Mouse (Mus musculus): ENCODE results near the gene Nfic.
A peak's percentile ranks its signal among the peaks of the same experiment; 100 is the strongest.

Gene Nfic

DNA sequence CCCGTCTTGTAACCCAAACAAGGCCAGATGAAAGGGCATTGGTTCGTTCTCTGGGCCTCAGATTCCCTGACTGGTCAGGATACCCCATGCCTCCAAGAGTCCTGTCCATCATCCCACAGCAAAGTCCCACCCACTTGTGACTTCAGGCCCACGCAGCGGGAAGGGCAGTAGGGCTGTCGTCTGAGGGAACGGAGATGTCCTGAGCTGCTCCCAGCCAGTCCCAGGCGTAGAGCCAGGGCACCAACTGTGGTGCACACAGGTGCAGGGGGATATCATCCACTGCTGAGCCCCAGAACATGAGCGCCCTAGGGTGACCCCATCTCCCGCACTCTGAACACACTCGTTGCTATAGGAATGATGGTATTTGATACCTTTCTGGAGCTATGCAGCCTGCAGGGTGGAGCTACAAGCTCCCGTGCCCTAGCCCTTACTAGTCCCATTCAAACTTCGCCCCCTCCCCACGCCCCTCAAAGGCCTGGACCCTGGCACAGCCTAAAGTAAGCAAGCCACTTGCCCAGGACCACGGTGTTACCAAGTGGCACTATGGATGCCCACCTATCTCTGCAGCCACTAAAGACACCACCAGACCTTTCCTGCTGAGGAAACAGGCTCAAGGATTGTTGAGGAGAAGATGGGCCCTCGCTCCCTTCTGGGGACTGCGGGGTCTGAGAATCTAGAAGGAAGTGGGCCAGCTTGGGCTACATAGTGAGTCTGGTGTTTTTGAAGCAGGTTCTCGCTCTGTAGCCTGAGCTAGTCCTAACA, 39.7 kb downstream of the Nfic start:
- no peak for DNase-seq

- no peak for DNase-seq
These were observed 40.3 kb downstream of the Nfic start for GRCm38 (mm10) chr10:81415146-81415545.

DNA sequence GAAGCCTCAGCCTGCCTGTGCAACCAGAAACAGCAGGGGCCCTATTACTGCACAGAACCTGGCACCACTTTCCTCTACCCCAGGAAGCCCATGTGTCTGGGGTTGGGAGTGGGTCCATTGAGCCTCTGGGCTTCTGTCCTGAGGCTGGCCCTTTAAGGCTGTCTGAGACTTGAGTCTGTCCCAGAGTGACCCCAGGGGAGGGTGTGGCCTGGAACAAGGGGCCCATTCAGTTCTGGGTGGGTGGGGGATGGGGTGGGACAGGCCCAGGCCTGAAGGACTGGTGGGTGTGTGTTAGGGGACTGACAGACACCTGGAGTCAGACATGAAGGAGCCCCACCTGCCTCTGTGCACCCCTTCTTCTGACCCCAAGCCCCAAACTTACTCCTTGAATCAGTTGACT, 40.8 kb downstream of the Nfic start:
- peak; percentile 71 for DNase-seq

- peak; percentile 92 for DNase-seq
These were observed 41.8 kb downstream of the Nfic start for GRCm38 (mm10) chr10:81413310-81414261.

- DNase-seq = peak; percentile 51
These were observed 42.7 kb downstream of the Nfic start for GRCm38 (mm10) chr10:81412586-81413309.

GRCm38 (mm10) chr10:81411471-81412400, 43.7 kb downstream of the Nfic start:
- peak; percentile 93 for DNase-seq

- no peak for DNase-seq
These were observed 44.5 kb downstream of the Nfic start for GRCm38 (mm10) chr10:81410981-81411380.

GRCm38 (mm10) chr10:81410350-81410749, 45.1 kb downstream of the Nfic start:
- DNase-seq = no peak

- no peak for DNase-seq
These were observed 46.1 kb downstream of the Nfic start for GRCm38 (mm10) chr10:81409330-81409729.

GRCm38 (mm10) chr10:81408871-81409291, 46.6 kb downstream of the Nfic start:
- DNase-seq = peak; percentile 90

DNA sequence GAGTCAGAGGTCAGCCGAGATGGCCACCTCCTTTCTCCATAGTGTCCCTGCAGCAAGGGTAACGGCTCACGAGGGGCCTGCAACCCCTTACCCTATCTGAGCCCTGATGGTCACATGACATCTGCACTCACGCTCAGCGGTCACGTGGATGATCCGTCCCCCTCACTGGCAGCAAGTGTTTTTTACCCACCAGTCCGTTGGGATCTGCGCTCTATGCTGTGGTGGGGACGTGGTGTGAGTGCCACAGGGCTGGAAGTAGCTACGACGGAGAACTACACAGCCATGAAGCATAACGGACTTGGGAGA, 47.1 kb downstream of the Nfic start:
- no peak for DNase-seq

DNA sequence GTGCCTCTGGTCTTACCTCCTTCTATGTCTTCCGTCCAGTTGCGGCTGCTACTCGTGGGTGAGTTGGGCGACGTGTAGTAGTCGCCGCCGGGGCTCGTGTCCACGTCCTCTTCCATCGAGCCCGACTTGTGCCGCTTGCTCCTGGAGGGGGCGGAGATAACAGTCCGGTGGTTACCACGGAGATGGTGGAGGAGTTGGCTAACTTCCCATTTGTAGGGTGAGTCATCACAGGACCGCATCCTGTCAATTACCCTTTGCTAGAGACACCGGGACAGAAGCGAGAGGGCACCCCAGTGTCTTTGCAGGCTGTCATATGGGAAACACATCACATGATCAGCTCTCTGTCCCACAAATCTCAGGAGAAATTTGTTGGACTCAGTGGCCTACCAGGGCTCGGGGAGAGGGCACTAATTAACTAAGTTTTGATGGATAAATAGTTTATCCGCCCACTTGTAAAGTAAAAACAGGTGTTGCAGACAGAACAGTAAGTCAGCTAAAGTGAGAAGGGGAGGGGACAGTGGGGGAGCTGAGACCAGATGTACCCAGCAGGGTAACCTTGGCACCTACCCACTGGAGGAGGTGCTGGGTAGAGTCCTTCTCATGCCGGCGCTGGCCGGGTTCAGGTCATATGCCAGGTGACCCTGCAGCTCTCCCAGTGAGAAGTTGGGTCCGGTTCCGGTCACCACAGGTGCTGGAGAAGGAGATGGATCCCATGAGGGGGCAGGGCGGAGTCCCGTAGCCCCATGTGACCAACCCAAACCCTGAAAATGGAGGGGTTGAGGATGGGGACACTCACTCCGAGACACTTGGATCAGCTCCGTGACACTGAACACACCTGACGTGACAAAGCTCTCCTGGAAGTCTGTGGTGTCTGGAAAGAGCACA, 47.7 kb downstream of the Nfic start:
- DNase-seq = peak; percentile 94

DNA sequence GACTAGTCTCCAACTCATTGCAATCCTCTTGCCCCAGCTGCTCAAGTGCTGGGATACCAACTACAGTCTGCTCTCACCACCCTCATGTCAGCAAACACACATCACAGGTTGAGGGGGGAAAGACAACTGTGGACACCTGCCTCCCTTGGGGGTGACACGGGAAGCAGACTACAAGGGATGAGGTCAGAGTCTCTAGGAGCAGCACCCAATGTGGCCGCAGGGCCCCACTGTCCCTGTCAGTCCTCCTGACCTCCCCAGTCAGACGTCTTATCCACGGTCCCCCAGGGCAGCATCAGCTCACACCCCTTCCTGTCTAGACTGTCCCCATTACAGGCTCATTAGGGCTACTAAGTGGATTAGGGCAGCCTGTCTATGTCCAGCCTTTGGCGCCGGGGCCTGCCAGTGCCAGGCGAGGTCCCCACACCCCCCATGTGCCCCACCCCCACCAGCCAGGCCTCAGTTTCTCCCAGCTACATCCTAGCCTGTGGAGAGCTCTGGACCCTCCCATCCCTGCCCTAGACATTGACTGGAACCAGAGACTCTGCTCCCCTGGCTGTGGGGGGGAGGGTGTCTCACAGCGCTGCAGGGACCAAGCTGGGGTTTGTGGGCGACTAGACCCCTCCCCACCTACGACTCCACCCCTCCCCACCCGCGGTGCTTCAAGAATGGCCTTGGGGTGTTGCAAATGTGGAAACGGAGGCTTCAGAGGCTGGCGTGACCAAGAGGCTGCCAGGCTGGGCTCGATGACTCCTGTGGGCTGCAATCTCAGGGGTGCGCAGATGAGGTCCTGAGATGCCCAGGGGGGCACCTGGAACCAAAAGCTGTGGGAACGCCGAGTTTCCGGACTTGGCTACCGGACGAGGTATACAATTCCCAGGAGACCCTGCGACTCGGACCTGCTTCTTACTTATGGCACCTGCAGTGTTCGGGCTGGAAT, 48.7 kb downstream of the Nfic start:
- no peak for DNase-seq

DNA sequence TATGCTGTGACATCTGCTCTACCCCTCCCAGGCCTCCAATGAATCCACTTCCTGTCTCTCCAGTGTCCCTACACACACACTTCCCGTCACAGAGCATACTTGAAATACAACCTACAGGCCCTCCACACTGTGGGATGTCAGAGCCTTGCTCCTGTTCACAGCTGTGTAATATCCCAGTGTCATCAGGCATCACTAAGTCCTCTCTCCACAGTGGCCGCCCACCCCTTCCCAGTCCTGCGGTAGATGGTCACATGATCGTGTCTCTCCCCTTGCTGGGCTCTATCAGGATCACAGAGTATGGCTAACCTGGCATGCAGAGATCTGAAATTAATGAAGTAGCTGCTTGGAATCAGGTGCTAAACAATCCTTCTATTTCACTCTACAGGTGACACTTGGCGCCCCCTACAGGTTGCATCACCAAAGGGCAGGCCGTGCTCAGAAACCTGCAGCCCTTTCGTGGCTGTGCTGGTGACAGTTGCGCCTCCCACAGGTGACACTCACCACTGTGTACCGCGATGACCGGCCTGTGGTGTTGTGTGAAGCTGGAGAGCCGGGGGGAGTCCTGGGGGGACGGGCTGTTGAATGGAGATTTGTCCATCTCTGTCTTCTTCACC, 49.7 kb downstream of the Nfic start:
- DNase-seq = peak; percentile 70

- no peak for DNase-seq
These were observed 50.7 kb downstream of the Nfic start for GRCm38 (mm10) chr10:81404720-81405119.

- DNase-seq = no peak
These were observed 51.4 kb downstream of the Nfic start for GRCm38 (mm10) chr10:81404082-81404481.

DNA sequence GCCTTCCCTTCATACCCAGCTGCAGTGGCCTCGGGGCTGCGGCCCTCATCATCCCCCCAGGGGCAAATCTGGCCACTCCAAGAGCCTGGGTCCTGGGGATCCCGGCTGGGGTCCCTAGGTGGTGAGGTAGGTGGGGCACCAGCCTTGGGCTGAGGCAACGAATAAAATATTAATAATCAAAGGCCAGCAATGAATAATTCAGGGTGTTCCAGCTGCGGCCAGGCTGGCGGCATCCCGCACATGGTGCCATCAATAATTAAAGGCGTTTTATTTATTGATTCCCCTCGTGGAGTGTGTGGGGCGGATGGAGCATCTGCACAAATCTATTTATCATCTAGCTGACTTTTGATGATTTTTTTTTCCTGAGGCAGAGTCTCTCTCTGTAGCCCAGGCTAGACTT, 51.9 kb downstream of the Nfic start:
- DNase-seq = no peak

- DNase-seq = no peak
These were observed 53.1 kb downstream of the Nfic start for GRCm38 (mm10) chr10:81402227-81402765.

DNA sequence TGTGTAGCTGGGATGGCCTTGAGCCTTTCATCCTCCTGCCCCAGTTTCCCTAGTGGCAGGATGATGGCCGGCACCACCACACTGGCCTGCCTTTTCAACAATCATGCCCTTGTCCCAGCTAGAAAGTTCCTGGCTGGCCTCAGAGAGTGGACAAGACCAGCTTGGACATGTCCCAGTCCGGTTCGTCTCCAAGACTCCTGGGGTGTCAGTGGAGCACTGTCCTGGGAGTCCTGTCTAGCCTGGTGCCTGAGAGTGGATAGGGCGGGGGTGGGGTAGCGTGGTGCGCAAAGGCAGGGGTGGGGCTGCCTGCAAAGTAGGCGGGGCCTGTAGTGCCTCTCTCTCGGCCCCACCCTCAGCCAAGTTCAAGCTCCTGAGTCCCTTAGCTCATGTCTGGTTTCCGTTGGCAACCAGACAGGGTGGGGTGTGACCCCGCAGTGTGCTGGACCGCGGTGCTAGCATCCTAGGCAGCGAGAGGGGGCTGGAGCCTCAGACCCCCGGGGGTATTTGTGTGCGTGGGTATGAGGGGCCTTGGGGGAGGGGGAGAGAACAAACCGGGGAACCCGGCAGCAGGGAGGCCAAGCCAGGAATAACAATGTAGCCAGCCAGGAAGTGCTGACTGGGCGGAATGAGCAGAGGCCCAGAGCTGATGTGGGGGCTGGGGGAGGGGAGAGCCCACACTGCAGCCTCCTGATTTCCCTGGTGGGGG, 53.8 kb downstream of the Nfic start:
- peak; percentile 78 for DNase-seq

All from kidney, adult 11 months (tissue).